Mouse (Mus musculus): Measurements from ENCODE around the gene Sema3c. TPM values are rescaled to one million over a fixed set of nuclear protein-coding genes. Genes with fewer than 3 reads are reported as not detected.

The Sema3c gene
- polyA plus RNA-seq, 1 experiment from 2014 or later = 12.2 TPM

GRCm38 (mm10) chr5:17574413-17575182, 517 bp downstream of the Sema3c start:
- 0 out of 2 replicates have a peak, but pooled peaks cover 4% of the 10 kb centered on the region for H3K4me1 ChIP-seq (ENCODE audit: control insufficient read depth, insufficient read depth, low read length)
- H3K9me3 ChIP-seq (ENCODE audit: control insufficient read depth, low read length) = no peaks in the 10 kb centered on the region
- peak overlapping the region; percentile 61 for H3K4me3 ChIP-seq (replicated peaks; ENCODE audit: low read depth, low read length)
- H3K27me3 ChIP-seq (ENCODE audit: control insufficient read depth, insufficient read depth, low read length) = peaks cover 5% of the 10 kb centered on the region; the same call in 1 of the 2 replicates
- peak; percentile 91 for ATAC-seq (ENCODE audit: low FRiP score, low TSS enrichment)
- no peaks in the 10 kb centered on the region for H3K36me3 ChIP-seq (ENCODE audit: control insufficient read depth, insufficient read depth, low read length)
- H3K27ac ChIP-seq (replicated peaks; ENCODE audit: low read depth, low read length) = peak overlapping the region; percentile 68
- DNase-seq = peak; percentile 84
- H3K9ac ChIP-seq (replicated peaks; ENCODE audit: low read length) = peak overlapping the region; percentile 67
- WGBS = under 1% methylated on average over 59 of the region's 59 CpGs
- H3K4me2 ChIP-seq (ENCODE audit: low read length) = peak overlapping the region; percentile 91

- DNase-seq (no peak), ATAC-seq (ENCODE audit: low FRiP score, low TSS enrichment) (no peak)
- 19% methylated on average over 7 of the region's 7 CpGs for whole genome bisulfite sequencing
- Histone ChIP-seq H3K36me3 (ENCODE audit: control insufficient read depth, insufficient read depth, low read length) (no peaks in the 10 kb centered on the region), H3K4me1 (ENCODE audit: control insufficient read depth, insufficient read depth, low read length) (0 out of 2 replicates have a peak, but pooled peaks cover 4% of the 10 kb centered on the region), H3K27me3 (ENCODE audit: control insufficient read depth, insufficient read depth, low read length) (peaks cover 5% of the 10 kb centered on the region; the same call in 1 of the 2 replicates), H3K9me3 (ENCODE audit: control insufficient read depth, low read length) (no peaks in the 10 kb centered on the region), H3K4me3 (replicated peaks; ENCODE audit: low read depth, low read length) (peak overlapping the region; percentile 61), H3K9ac (replicated peaks; ENCODE audit: low read length) (peak overlapping the region; percentile 67), H3K4me2 (ENCODE audit: low read length) (peak overlapping the region; percentile 91), H3K27ac (replicated peaks; ENCODE audit: low read depth, low read length) (no peak overlapping the region)
Measured at GRCm38 (mm10) chr5:17575183-17575495, 1.1 kb downstream of the Sema3c start.

- Histone ChIP-seq H3K36me3 (ENCODE audit: control insufficient read depth, insufficient read depth, low read length) (no peaks in the 10 kb centered on the region), H3K27ac (replicated peaks; ENCODE audit: low read depth, low read length) (no peak overlapping the region), H3K9me3 (ENCODE audit: control insufficient read depth, low read length) (no peaks in the 10 kb centered on the region), H3K4me1 (ENCODE audit: control insufficient read depth, insufficient read depth, low read length) (0 out of 2 replicates have a peak, but pooled peaks cover 4% of the 10 kb centered on the region), H3K9ac (replicated peaks; ENCODE audit: low read length) (no peak overlapping the region), H3K4me3 (replicated peaks; ENCODE audit: low read depth, low read length) (no peak overlapping the region), H3K4me2 (ENCODE audit: low read length) (peak overlapping the region; percentile 91), H3K27me3 (ENCODE audit: control insufficient read depth, insufficient read depth, low read length) (peaks cover 5% of the 10 kb centered on the region; the same call in 1 of the 2 replicates)
- DNase-seq (no peak), ATAC-seq (ENCODE audit: low FRiP score, low TSS enrichment) (no peak)
- WGBS = 55% methylated on average over 2 of the region's 2 CpGs
Measured at GRCm38 (mm10) chr5:17576069-17576468, 2.0 kb downstream of the Sema3c start.

GRCm38 (mm10) chr5:17582047-17582515, 8.0 kb downstream of the Sema3c start:
- ATAC-seq (ENCODE audit: low FRiP score, low TSS enrichment) (peak; percentile 55; the same call in 1 of the 2 replicates), DNase-seq (peak; percentile 59)
- Histone ChIP-seq H3K9ac (replicated peaks; ENCODE audit: low read length) (no peak overlapping the region), H3K4me2 (ENCODE audit: low read length) (no peak overlapping the region), H3K4me1 (ENCODE audit: control insufficient read depth, insufficient read depth, low read length) (peaks cover 8% of the 10 kb centered on the region; the same call in 1 of the 2 replicates), H3K36me3 (ENCODE audit: control insufficient read depth, insufficient read depth, low read length) (no peaks in the 10 kb centered on the region), H3K27me3 (ENCODE audit: control insufficient read depth, insufficient read depth, low read length) (no peaks in the 10 kb centered on the region), H3K9me3 (ENCODE audit: control insufficient read depth, low read length) (no peaks in the 10 kb centered on the region), H3K27ac (replicated peaks; ENCODE audit: low read depth, low read length) (no peak overlapping the region), H3K4me3 (replicated peaks; ENCODE audit: low read depth, low read length) (no peak overlapping the region)
- 26% methylated on average over 2 of the region's 2 CpGs for WGBS

GRCm38 (mm10) chr5:17584299-17584945, 10.3 kb downstream of the Sema3c start:
- H3K4me2 ChIP-seq (ENCODE audit: low read length) = no peak overlapping the region
- H3K4me1 ChIP-seq (ENCODE audit: control insufficient read depth, insufficient read depth, low read length) = peaks cover 8% of the 10 kb centered on the region; the same call in 1 of the 2 replicates
- H3K27ac ChIP-seq (replicated peaks; ENCODE audit: low read depth, low read length) = no peak overlapping the region
- no peak overlapping the region for H3K4me3 ChIP-seq (replicated peaks; ENCODE audit: low read depth, low read length)
- H3K9me3 ChIP-seq (ENCODE audit: control insufficient read depth, low read length) = no peaks in the 10 kb centered on the region
- 65% methylated on average over 2 of the region's 2 CpGs for WGBS
- H3K27me3 ChIP-seq (ENCODE audit: control insufficient read depth, insufficient read depth, low read length) = no peaks in the 10 kb centered on the region
- H3K36me3 ChIP-seq (ENCODE audit: control insufficient read depth, insufficient read depth, low read length) = no peaks in the 10 kb centered on the region
- DNase-seq = no peak
- no peak for ATAC-seq (ENCODE audit: low FRiP score, low TSS enrichment)
- H3K9ac ChIP-seq (replicated peaks; ENCODE audit: low read length) = no peak overlapping the region

GRCm38 (mm10) chr5:17586518-17587210, 12.6 kb downstream of the Sema3c start:
- H3K9me3 ChIP-seq (ENCODE audit: control insufficient read depth, low read length) = no peaks in the 10 kb centered on the region
- no peaks in the 10 kb centered on the region for H3K36me3 ChIP-seq (ENCODE audit: control insufficient read depth, insufficient read depth, low read length)
- H3K4me1 ChIP-seq (ENCODE audit: control insufficient read depth, insufficient read depth, low read length) = peaks cover 7% of the 10 kb centered on the region; the same call in 1 of the 2 replicates
- 50% methylated on average over 2 of the region's 2 CpGs for WGBS
- DNase-seq = peak; percentile 66
- H3K4me3 ChIP-seq (replicated peaks; ENCODE audit: low read depth, low read length) = no peak overlapping the region
- peak; percentile 62; the same call in 1 of the 2 replicates for ATAC-seq (ENCODE audit: low FRiP score, low TSS enrichment)
- no peak overlapping the region for H3K9ac ChIP-seq (replicated peaks; ENCODE audit: low read length)
- no peak overlapping the region for H3K4me2 ChIP-seq (ENCODE audit: low read length)
- peak overlapping the region; percentile 57; the same call in 1 of the 2 replicates for H3K27ac ChIP-seq (replicated peaks; ENCODE audit: low read depth, low read length)
- H3K27me3 ChIP-seq (ENCODE audit: control insufficient read depth, insufficient read depth, low read length) = no peaks in the 10 kb centered on the region

GRCm38 (mm10) chr5:17591908-17592307, 17.8 kb downstream of the Sema3c start:
- no peak overlapping the region for H3K4me3 ChIP-seq (replicated peaks; ENCODE audit: low read depth, low read length)
- no peaks in the 10 kb centered on the region for H3K9me3 ChIP-seq (ENCODE audit: control insufficient read depth, low read length)
- DNase-seq (no peak), ATAC-seq (ENCODE audit: low FRiP score, low TSS enrichment) (no peak)
- H3K27ac ChIP-seq (replicated peaks; ENCODE audit: low read depth, low read length) = no peak overlapping the region
- no peak overlapping the region for H3K4me2 ChIP-seq (ENCODE audit: low read length)
- H3K27me3 ChIP-seq (ENCODE audit: control insufficient read depth, insufficient read depth, low read length) = no peaks in the 10 kb centered on the region
- no peaks in the 10 kb centered on the region for H3K36me3 ChIP-seq (ENCODE audit: control insufficient read depth, insufficient read depth, low read length)
- H3K4me1 ChIP-seq (ENCODE audit: control insufficient read depth, insufficient read depth, low read length) = no peaks in the 10 kb centered on the region
- WGBS = 94% methylated on average over 3 of the region's 3 CpGs
- no peak overlapping the region for H3K9ac ChIP-seq (replicated peaks; ENCODE audit: low read length)

GRCm38 (mm10) chr5:17601700-17602099, 27.6 kb downstream of the Sema3c start:
- H3K9ac ChIP-seq (replicated peaks; ENCODE audit: low read length) = no peak overlapping the region
- H3K4me2 ChIP-seq (ENCODE audit: low read length) = no peak overlapping the region
- H3K27me3 ChIP-seq (ENCODE audit: control insufficient read depth, insufficient read depth, low read length) = no peaks in the 10 kb centered on the region
- 90% methylated on average over 4 of the region's 4 CpGs for WGBS
- no peak overlapping the region for H3K27ac ChIP-seq (replicated peaks; ENCODE audit: low read depth, low read length)
- H3K9me3 ChIP-seq (ENCODE audit: control insufficient read depth, low read length) = no peaks in the 10 kb centered on the region
- no peak for ATAC-seq (ENCODE audit: low FRiP score, low TSS enrichment)
- no peak for DNase-seq
- no peaks in the 10 kb centered on the region for H3K36me3 ChIP-seq (ENCODE audit: control insufficient read depth, insufficient read depth, low read length)
- H3K4me3 ChIP-seq (replicated peaks; ENCODE audit: low read depth, low read length) = no peak overlapping the region
- H3K4me1 ChIP-seq (ENCODE audit: control insufficient read depth, insufficient read depth, low read length) = no peaks in the 10 kb centered on the region
